Mouse (Mus musculus) gastrocnemius, adult 18-20 months (tissue): ENCODE data around the gene Tcl1b5. TPM values are rescaled to one million over a fixed set of nuclear protein-coding genes. Genes with fewer than 3 reads are reported as not detected.

Experiments used
- DNase-seq: peaks from one replicate; pipeline ENCODE4 v3.0.0; 2021; ENCODE audit warnings: low spot score
- total RNA-seq, 2 experiments: library from RNA; stranded (reverse); gene quantifications; 2 replicates each; pipeline ENCODE4 v1.2.3; 2021

Tcl1b5 gene
- total RNA-seq, 2 experiments from 2014 or later: not detected

- no peak for DNase-seq
Observed at GRCm38 (mm10) chr12:105208441-105208840, 32.3 kb downstream of the Tcl1b5 start.

- DNase-seq: no peak
Observed at GRCm38 (mm10) chr12:105209231-105209630, 33.1 kb downstream of the Tcl1b5 start.

GRCm38 (mm10) chr12:105217101-105217760, 41.1 kb downstream of the Tcl1b5 start:
- DNase-seq: no peak

DNA sequence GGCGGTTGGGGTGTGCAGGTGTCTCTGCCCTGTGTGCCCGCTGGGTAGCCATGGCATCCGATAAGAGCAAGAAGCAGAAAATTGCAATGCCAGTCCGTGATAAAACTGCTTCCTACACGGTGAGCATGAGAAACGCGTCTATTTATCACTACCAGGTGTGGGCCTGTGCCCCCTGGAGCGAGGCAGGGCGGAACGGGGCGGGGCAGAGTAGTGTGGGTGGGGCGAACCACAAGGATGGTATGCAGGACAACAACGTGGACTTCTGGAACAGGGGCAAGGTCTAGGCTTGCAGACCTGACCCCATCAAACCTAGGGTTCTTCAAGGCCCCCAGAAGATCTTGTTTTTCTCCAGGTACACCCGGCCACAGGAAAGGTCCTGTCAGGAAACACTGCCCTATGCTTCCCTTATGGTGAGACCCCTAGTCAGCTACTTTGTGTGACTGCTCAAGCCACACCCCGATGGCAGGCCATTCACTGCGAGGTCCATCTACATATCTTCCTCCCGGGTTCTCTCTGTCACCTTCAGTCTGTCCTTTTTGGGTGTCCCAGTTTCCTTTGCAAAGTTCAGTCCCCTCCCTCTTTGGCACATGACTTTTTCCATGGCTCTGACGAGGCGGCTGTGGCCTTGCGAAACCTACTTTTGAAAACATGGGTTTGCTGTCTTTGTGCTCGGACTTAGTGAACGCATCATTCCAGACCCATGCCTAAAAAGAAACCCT, 46.6 kb downstream of the Tcl1b5 start, which contains the start of gene Tcl1:
Gene Tcl1, minus strand, starts transcription at position 193 of the 719 bp plus-strand sequence.
- DNase-seq: no peak

- DNase-seq: no peak
Observed at GRCm38 (mm10) chr12:105224621-105225320, 48.6 kb downstream of the Tcl1b5 start.

Other genes starting within 250 kb of the Tcl1b5 start
- gene Syne3, start 166.5 kb upstream of the Tcl1b5 start, total RNA-seq: 1 to 10 TPM; 3.6 to 4.3 TPM
- 10 to 100 TPM; 54.6 to 57.3 TPM for gene Glrx5, start 143.7 kb upstream of the Tcl1b5 start, total RNA-seq
- gene Tcl1b2, start 30.3 kb upstream of the Tcl1b5 start, total RNA-seq: not detected
- not detected for gene Tcl1b1, start 16.7 kb upstream of the Tcl1b5 start, total RNA-seq
- not detected for gene Tcl1b3, start 14.7 kb downstream of the Tcl1b5 start, total RNA-seq
- not detected for gene Tcl1b4, start 25.6 kb downstream of the Tcl1b5 start, total RNA-seq
- not detected for gene Tcl1, start 46.4 kb downstream of the Tcl1b5 start, total RNA-seq
- gene Tunar, start 157.5 kb downstream of the Tcl1b5 start, total RNA-seq: not detected